Mouse (Mus musculus) hindbrain, postnatal 0 days (tissue): Measurements from ENCODE around the gene Apold1. TPM values are rescaled to one million over a fixed set of nuclear protein-coding genes. Genes with fewer than 3 reads are reported as not detected.

Source experiments
- ATAC-seq: fragments of 200-750 bp; cut with Nextera tagmentation; 2 replicates; pipeline ENCODE4 v1.8.0; 2017; ENCODE audit warnings: mild to moderate bottlenecking, moderate TSS enrichment, moderate library complexity
- DNase-seq: peaks from one replicate; pipeline ENCODE4 v3.0.0-alpha.2; 2015; ENCODE audit warnings: low spot score
- H3K27ac ChIP-seq: fragments of 300-500 bp; sonication (generic); 2 replicates; pipeline ENCODE4 v1.5.1; 2014; ENCODE audit warnings: mild to moderate bottlenecking
- H3K27me3 ChIP-seq: fragments of 300-500 bp; sonication (generic); 2 replicates; pipeline ENCODE4 v1.6.1; 2014; ENCODE audit warnings: low read length, mixed read lengths; ENCODE audit not compliant: insufficient read depth
- H3K36me3 ChIP-seq: fragments of 300-500 bp; sonication (generic); 2 replicates; pipeline ENCODE4 v1.6.1; 2014; ENCODE audit warnings: low read length, mixed read lengths; ENCODE audit not compliant: insufficient read depth
- H3K4me1 ChIP-seq: fragments of 300-500 bp; sonication (generic); 2 replicates; pipeline ENCODE4 v1.6.1; 2014; ENCODE audit warnings: antibody characterized with exemption, low read length, mixed read lengths; ENCODE audit not compliant: insufficient read depth
- H3K4me2 ChIP-seq: fragments of 300-500 bp; sonication (generic); 2 replicates; pipeline ENCODE4 v1.6.1; 2014; ENCODE audit warnings: low read depth, mild to moderate bottlenecking, low read length, moderate library complexity, mixed read lengths
- H3K4me3 ChIP-seq: fragments of 300-500 bp; sonication (generic); 2 replicates; pipeline ENCODE4 v1.5.1; 2014; ENCODE audit warnings: low read length
- H3K9ac ChIP-seq: fragments of 300-500 bp; sonication (generic); replicated peaks from 2 replicates; pipeline ENCODE4 v1.6.1; 2014; ENCODE audit warnings: mild to moderate bottlenecking, low read length, moderate library complexity, mixed read lengths
- H3K9me3 ChIP-seq: fragments of 300-500 bp; sonication (generic); 2 replicates; pipeline ENCODE4 v1.6.1; 2016; ENCODE audit warnings: low read length, mixed read lengths
- CTCF ChIP-seq: IDR thresholded peaks from 2 replicates; pipeline ENCODE4 v1.5.1; 2016; ENCODE audit warnings: antibody characterized with exemption, control low read depth, low read depth
- WGBS: fragments of 180-500 bp; shearing (Covaris S2); extraction: QIAGEN DNeasy Blood & Tissue Kit; methylation state at CpG from one replicate; pipeline ENCODE4 v1.1.7; 2014; 5-methylcytosine and 5-hydroxymethylcytosine counted together
- polyA plus RNA-seq: library from polyadenylated mRNA; unstranded; fragments of >200 nt; fragmentation: Nextera tagmentation; extraction: Ambion mirVana; gene quantifications from 2 replicates; pipeline ENCODE4 v1.2.1, GENCODE M21; 2015
- total RNA-seq: library from RNA; depleted of rRNA; stranded (reverse); fragments of >200 nt; gene quantifications from 2 replicates; pipeline ENCODE4 v1.2.3, GENCODE M21; 2014; rRNA removed

The Apold1 gene
- total and polyA plus RNA-seq, 2 experiments from 2014 or later: 4.8 to 6.3 TPM

DNA sequence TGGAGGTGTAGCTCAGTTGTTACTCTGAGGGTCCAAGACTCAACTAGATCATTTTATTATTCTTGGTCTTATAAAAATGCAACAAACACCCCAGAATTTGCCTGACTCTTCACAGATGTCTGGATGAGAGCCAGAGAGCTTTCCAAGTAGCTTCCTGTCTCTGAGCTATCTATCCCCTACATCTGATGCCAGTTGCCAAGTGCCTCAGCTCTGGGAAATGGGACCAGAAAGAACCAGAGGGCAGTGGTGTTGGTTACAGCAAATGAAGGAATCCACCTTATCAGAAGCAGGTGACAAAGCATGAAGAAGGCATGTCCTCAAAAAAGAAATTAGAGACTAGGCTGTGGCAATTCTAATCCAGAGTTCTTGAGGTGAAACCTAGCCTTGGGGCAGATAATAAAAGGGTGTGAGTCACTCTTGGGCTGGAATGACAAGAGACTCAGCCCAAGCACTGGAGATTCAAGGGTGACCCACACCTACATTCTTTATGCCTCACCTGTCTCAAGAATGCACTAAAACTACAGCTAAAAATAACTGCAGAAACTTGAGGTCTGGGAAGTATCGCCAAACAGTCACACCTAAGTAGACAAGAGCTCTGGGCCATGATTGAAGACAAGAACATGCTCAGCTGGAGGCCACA, 43.4 kb downstream of the Apold1 start:
- TF ChIP-seq CTCF: no peak
- no peaks in the 10 kb centered on the region for H3K27me3 ChIP-seq
- 100% methylated on average over 1 of the region's 1 CpGs for WGBS
- no peak for DNase-seq
- H3K27ac ChIP-seq: no peak overlapping the region
- H3K4me1 ChIP-seq: no peaks in the 10 kb centered on the region
- H3K9me3 ChIP-seq: no peaks in the 10 kb centered on the region
- peaks cover 38% of the 10 kb centered on the region for H3K36me3 ChIP-seq
- ATAC-seq: no peak
- no peak overlapping the region for H3K9ac ChIP-seq
- no peak overlapping the region for H3K4me3 ChIP-seq
- no peak overlapping the region for H3K4me2 ChIP-seq

DNA sequence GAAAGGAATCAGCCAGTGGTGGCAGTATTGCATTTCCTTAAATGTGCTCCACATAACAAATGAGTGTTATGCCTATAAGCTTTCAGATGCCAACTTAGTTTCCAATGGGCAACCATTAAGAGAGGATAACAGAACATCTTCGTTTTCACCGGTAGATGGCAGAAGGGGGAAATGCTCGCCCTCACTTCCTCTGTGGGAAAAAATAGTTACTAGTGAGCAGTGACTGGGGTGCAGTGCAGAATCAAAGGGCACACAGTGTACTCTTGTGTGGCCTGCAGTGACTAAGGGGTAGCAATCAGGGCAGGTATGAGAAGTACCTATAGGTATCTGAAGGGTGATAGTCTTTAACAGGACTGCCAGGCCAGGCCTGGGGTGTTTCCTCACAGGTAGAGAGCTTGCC, 44.7 kb downstream of the Apold1 start:
- H3K9me3 ChIP-seq: no peaks in the 10 kb centered on the region

DNA sequence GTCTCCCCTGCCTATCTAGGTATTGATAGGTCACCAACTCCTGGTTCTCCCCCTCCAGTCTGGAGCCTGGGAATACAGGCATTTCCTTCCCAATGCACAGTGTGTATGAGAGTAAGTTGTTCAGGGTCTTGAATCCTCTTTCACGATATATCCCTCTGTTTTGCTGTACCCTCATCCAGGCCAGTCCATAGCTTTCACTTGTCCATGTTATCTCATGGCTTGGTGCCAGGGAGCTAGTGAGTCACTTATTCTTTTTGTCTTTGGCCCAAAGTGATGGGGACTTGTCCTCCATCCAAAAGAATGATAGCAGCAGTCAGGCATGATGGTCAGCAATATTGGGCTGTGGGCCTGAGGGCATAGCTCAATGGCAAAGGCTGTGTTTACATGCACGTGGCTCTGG, 45.2 kb downstream of the Apold1 start:
- Histone ChIP-seq H3K27ac (no peak overlapping the region), H3K36me3 (peaks cover 22% of the 10 kb centered on the region), H3K27me3 (no peaks in the 10 kb centered on the region), H3K4me3 (no peak overlapping the region), H3K4me2 (no peak overlapping the region), H3K9ac (no peak overlapping the region), H3K9me3 (no peaks in the 10 kb centered on the region), H3K4me1 (no peaks in the 10 kb centered on the region)
- no peak for DNase-seq
- no peak; the same call in 1 of the 2 replicates for ATAC-seq
- TF ChIP-seq CTCF: no peak
- 78% methylated on average over 2 of the region's 2 CpGs for WGBS

More for the DNA sequence above, 44.7 kb downstream of the Apold1 start:
- no peak overlapping the region for H3K4me3 ChIP-seq
- ATAC-seq (peak; percentile 75), DNase-seq (peak; percentile 74)
- no peaks in the 10 kb centered on the region for H3K27me3 ChIP-seq
- H3K9ac ChIP-seq: no peak overlapping the region
- H3K27ac ChIP-seq: no peak overlapping the region
- TF ChIP-seq CTCF: peak; percentile 78
- peaks cover 27% of the 10 kb centered on the region for H3K36me3 ChIP-seq
- 6% methylated on average over 3 of the region's 3 CpGs for WGBS
- H3K4me1 ChIP-seq: no peaks in the 10 kb centered on the region
- H3K4me2 ChIP-seq: no peak overlapping the region

DNA sequence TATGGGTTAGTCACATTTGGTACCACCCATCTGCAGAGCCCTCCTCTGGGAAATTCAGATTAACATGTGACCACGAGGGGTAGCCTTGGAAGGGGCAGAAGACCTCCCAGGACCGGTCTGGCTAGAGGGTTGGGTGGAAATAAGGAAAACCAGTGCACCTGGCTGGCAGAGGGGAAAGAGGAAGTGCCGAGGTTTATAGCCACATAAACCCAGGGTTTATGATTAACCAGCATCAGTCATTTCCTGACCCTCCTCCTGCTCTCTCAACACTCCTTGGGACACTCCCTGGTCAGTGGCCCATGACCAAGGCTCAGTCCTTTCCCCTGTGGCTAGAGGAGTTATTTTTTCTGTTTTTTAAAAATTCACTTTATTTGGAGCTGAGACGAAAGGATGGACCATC, 47.7 kb downstream of the Apold1 start:
- Histone ChIP-seq H3K4me3 (no peak overlapping the region), H3K27ac (no peak overlapping the region), H3K36me3 (peaks cover 2% of the 10 kb centered on the region; the same call in 1 of the 2 replicates), H3K9me3 (no peaks in the 10 kb centered on the region), H3K9ac (no peak overlapping the region), H3K27me3 (no peaks in the 10 kb centered on the region), H3K4me2 (no peak overlapping the region), H3K4me1 (no peaks in the 10 kb centered on the region)
- 86% methylated on average over 4 of the region's 4 CpGs for WGBS
- DNase-seq: no peak
- ATAC-seq: no peak
- no peak for TF ChIP-seq CTCF

Other genes with a start within 250 kb of the Apold1 start
- 6.3 and 7.8 TPM in 2 replicates for gene Dusp16, start 189.1 kb upstream of the Apold1 start, total RNA-seq
- 4.1 and 4.5 TPM in 2 replicates for gene Dusp16, start 189.1 kb upstream of the Apold1 start, polyA plus RNA-seq
- gene Crebl2, start 151.6 kb upstream of the Apold1 start, total RNA-seq: 2.7 and 4.4 TPM in 2 replicates
- 2.6 and 3.6 TPM in 2 replicates for gene Crebl2, start 151.6 kb upstream of the Apold1 start, polyA plus RNA-seq
- gene Gpr19, start 83.1 kb upstream of the Apold1 start, total RNA-seq: 33.2 and 43.7 TPM in 2 replicates
- 33.7 and 33.9 TPM in 2 replicates for gene Gpr19, start 83.1 kb upstream of the Apold1 start, polyA plus RNA-seq
- 33.2 and 44.7 TPM in 2 replicates for gene Cdkn1b, start 61.3 kb upstream of the Apold1 start, total RNA-seq
- 26.3 and 30.2 TPM in 2 replicates for gene Cdkn1b, start 61.3 kb upstream of the Apold1 start, polyA plus RNA-seq
- 21.7 and 40.5 TPM in 2 replicates for gene Ddx47, start 29.9 kb downstream of the Apold1 start, total RNA-seq
- gene Ddx47, start 29.9 kb downstream of the Apold1 start, polyA plus RNA-seq: 60.5 TPM in 2 replicates
- gene Gprc5a, start 83.9 kb downstream of the Apold1 start, total RNA-seq: 0.25 and 0.63 TPM in 2 replicates
- 0.30 and 0.35 TPM in 2 replicates for gene Gprc5a, start 83.9 kb downstream of the Apold1 start, polyA plus RNA-seq
- gene Gprc5d, start 136.6 kb downstream of the Apold1 start, total RNA-seq: not detected in 2 replicates
- gene Gprc5d, start 136.6 kb downstream of the Apold1 start, polyA plus RNA-seq: not detected in 2 replicates
- 75.7 and 79.0 TPM in 2 replicates for gene Fam234b, start 216.3 kb downstream of the Apold1 start, total RNA-seq
- 86.6 and 92.0 TPM in 2 replicates for gene Fam234b, start 216.3 kb downstream of the Apold1 start, polyA plus RNA-seq
- gene Hebp1, start 216.3 kb downstream of the Apold1 start, total RNA-seq: 5.7 and 8.3 TPM in 2 replicates
- 10.3 and 13.2 TPM in 2 replicates for gene Hebp1, start 216.3 kb downstream of the Apold1 start, polyA plus RNA-seq